Mouse (Mus musculus) limb, embryonic 11.5 days (tissue): ENCODE data around the gene Rabl6. TPM values are rescaled to one million over a fixed set of nuclear protein-coding genes. Genes with fewer than 3 reads are reported as not detected.

Source experiments
- ATAC-seq: fragments of 200-750 bp; cut with Nextera tagmentation; 2 replicates; pipeline ENCODE4 v1.8.0; 2017; ENCODE audit warnings: low read depth; ENCODE audit not compliant: insufficient number of reproducible peaks, low FRiP score, low TSS enrichment
- DNase-seq: peaks from one replicate; pipeline ENCODE4 v3.0.0-alpha.2; 2015; ENCODE audit warnings: low spot score
- H3K27ac ChIP-seq: fragments of 300-500 bp; sonication (generic); replicated peaks from 2 replicates; pipeline ENCODE4 v1.5.1; 2014; ENCODE audit warnings: low read depth, mild to moderate bottlenecking, low read length
- H3K27me3 ChIP-seq: fragments of 300-500 bp; sonication (generic); 2 replicates; pipeline ENCODE4 v1.6.1; 2014; ENCODE audit warnings: mild to moderate bottlenecking, low read length, mixed read lengths; ENCODE audit not compliant: control insufficient read depth, insufficient read depth
- H3K36me3 ChIP-seq: fragments of 300-500 bp; sonication (generic); 2 replicates; pipeline ENCODE4 v1.6.1; 2014; ENCODE audit warnings: mild to moderate bottlenecking, low read length, moderate library complexity, mixed read lengths; ENCODE audit not compliant: control insufficient read depth, insufficient read depth
- H3K4me1 ChIP-seq: fragments of 300-500 bp; sonication (generic); 2 replicates; pipeline ENCODE4 v1.6.1; 2014; ENCODE audit warnings: low read length, mixed read lengths; ENCODE audit not compliant: control insufficient read depth, insufficient read depth
- H3K4me2 ChIP-seq: fragments of 300-500 bp; sonication (generic); 2 replicates; pipeline ENCODE4 v1.6.1; 2014; ENCODE audit warnings: low read depth, mild to moderate bottlenecking, moderate library complexity; ENCODE audit not compliant: severe bottlenecking
- H3K4me3 ChIP-seq: fragments of 300-500 bp; sonication (generic); 2 replicates; pipeline ENCODE4 v1.5.1; 2014; ENCODE audit warnings: low read depth, low read length
- H3K9ac ChIP-seq: fragments of 300-500 bp; sonication (generic); 2 replicates; pipeline ENCODE4 v1.6.1; 2014; ENCODE audit warnings: mild to moderate bottlenecking, low read length
- H3K9me3 ChIP-seq: fragments of 300-500 bp; sonication (generic); 2 replicates; pipeline ENCODE4 v1.6.1; 2016; ENCODE audit warnings: low read length; ENCODE audit not compliant: control insufficient read depth
- WGBS: fragments of 180-500 bp; shearing (Covaris S2); extraction: QIAGEN DNeasy Blood & Tissue Kit; methylation state at CpG from one replicate; pipeline ENCODE4 v1.1.7; 2014; 5-methylcytosine and 5-hydroxymethylcytosine counted together
- polyA plus RNA-seq: library from polyadenylated mRNA; unstranded; fragments of >200 nt; fragmentation: Nextera tagmentation; extraction: Ambion mirVana; gene quantifications from 2 replicates; pipeline ENCODE4 v1.2.1, GENCODE M21; 2014

Gene Rabl6
- polyA plus RNA-seq, 1 experiment from 2014 or later = 59.3 TPM

DNA sequence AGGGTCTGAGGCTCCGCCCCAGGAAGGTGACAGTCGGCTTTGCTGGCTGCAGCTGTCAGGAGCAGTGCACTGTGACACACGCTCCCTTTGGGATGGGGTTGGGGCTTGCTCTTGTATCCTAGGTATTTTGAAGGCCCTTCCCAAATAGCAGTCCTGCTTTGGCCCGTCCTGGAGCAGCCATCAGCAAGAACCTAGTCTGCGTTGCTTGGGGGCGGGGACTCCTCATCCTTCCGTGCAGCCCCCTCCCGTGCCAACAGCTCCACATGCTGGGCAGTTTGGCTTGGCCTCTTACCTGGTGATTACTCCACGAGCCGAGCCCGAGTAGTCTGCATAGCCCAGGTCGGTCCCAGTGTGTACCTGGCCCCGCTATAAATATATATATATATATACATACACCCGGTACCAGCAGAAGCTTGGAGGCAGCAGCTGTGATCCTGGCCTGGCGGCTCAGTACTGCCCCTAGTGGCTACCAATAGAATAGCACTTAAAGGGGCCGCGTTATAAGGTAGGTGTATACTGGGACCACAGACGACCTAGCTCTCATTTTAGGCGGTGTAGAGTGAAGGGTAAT is 26.9 kb downstream of the Rabl6 start, which contains the start of gene Ajm1:
TSS of gene Ajm1 (minus strand) at position 464 of the 571 bp plus-strand sequence.
- Histone ChIP-seq H3K27ac (no peak within 1 kb of the TSS), H3K4me2 (peak within 1 kb of the TSS; percentile 37; the same call in 1 of the 2 replicates), H3K9ac (no peak within 1 kb of the TSS), H3K27me3 (peaks cover 45% of the 10 kb centered on the region), H3K4me1 (peaks cover 26% of the 10 kb centered on the region), H3K9me3 (no peaks in the 10 kb centered on the region), H3K4me3 (no peak within 1 kb of the TSS), H3K36me3 (peaks cover 10% of the 10 kb centered on the region; the same call in 1 of the 2 replicates)
- WGBS = 8% methylated on average over 19 of the region's 19 CpGs
- ATAC-seq (peak; percentile 65), DNase-seq (peak; percentile 80)

DNA sequence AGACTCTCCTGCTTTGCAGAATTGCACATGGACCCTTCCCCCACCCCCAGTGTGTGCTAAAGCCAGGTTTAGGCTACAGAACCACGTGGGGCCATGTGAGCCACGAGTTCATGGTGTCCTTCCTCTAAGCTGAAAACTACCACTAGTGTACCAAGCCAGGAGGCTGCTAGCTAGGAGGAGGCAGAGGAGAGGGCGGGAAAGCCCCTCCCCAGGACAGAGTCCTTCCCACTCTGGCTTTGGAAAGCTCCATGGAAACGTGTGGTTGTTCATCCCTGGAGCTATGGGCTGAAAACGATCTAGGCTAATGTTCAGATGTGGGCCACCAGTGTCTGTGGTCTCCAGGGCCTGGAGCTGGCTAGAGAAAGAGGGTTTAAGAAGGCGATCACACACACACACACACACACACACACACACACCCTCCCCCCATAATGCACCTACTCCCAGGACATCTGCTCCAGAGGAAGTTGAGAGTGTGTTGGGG is 27.7 kb downstream of the Rabl6 start:
- H3K9ac ChIP-seq = no peak overlapping the region
- peaks cover 28% of the 10 kb centered on the region for H3K4me1 ChIP-seq
- no peaks in the 10 kb centered on the region for H3K9me3 ChIP-seq
- no peak for ATAC-seq
- H3K4me3 ChIP-seq = no peak overlapping the region
- H3K27me3 ChIP-seq = peaks cover 49% of the 10 kb centered on the region
- H3K27ac ChIP-seq = no peak overlapping the region
- no peak overlapping the region for H3K4me2 ChIP-seq
- peaks cover 10% of the 10 kb centered on the region; the same call in 1 of the 2 replicates for H3K36me3 ChIP-seq
- DNase-seq = no peak
- WGBS = 49% methylated on average over 6 of the region's 6 CpGs

DNA sequence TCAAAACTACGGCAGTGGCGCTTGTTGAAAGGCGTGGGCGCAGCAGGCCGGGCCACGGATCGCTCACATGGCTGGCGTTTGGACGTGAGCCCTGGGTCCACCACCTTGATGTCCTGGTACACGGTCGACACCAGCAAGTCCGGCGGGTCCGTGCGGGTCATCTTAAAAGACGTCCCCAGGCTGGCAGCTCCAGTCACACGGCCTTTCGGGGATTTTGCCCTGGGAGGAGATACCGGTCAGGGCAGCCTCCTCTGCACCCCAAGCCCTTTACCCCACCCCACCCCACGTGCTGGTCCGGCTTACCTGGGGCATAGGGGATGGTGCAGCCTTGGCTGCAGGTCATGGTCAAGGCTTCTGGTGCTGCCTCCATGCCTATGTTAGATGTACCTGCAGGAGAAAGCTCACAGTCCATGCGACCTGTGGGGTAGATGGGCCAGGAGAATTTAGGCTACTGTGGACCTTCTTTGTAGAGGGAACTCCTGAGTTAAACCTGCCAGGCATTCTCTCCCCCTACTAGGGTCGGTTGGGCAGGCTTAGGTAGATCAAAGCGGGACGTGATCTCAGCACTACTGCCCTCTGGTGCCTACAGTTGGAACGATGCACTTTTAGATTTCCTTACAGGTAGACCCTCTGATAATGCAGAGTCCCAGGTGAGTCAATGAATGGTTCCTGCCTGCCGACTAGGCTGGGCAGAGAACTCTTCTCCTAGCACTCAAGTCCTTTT is 28.4 kb downstream of the Rabl6 start:
- Histone ChIP-seq H3K4me2 (peak overlapping the region; percentile 22; the same call in 1 of the 2 replicates), H3K4me1 (peaks cover 32% of the 10 kb centered on the region), H3K36me3 (peaks cover 6% of the 10 kb centered on the region; the same call in 1 of the 2 replicates), H3K9me3 (no peaks in the 10 kb centered on the region), H3K4me3 (no peak overlapping the region), H3K27me3 (peaks cover 49% of the 10 kb centered on the region), H3K27ac (no peak overlapping the region), H3K9ac (0 out of 2 replicates have a peak overlapping the region, but pooled peaks have one; percentile 13)
- WGBS = 7% methylated on average over 27 of the region's 27 CpGs
- DNase-seq (peak; percentile 72), ATAC-seq (no peak)

DNA sequence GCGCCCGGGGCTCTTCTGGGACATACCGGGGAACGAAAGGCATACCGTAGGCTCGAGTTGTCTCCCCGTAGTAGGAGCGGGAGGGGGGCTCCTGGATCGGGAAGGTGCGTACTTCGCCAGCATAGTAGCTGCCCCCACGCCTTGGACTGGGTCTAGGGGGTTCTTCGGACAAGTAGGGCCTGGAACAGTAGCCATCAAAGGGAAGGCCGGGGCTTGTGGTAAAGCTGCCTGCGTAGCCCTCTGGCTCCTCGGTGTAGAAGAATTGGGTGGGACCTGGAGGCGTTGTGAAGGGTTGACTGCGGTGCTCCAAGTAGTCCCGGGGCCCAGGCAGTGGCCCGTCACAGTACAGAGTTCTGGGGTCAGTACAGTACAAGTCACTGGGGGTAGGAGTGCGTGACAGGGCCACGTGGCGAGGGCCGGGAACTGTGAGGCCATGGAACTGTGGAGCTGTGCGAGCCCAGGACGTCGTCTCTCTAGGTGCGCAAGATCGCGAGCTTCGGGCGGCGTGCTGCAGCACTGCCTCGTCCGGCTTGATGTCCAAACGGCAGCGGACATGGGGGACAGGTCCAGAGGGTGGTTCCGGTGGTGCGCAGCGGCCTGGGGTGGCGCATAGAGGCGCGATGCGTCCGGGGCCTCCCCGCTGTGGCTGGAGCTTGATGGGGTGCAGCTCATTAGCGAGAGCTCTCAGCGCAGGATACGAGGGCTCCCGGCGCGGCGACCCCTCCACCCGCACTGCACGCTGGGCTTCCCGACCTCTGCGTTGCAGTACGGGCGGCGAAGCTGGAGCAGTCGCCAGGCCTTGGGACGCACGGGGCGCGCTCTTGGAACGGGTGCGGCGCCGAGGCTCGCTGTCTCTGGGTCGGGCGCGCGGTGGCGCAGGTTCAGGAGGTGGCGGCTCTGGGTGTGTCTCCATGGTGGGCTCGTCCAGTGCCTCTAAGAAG is 29.3 kb downstream of the Rabl6 start:
- peak; percentile 61 for DNase-seq
- peak overlapping the region; percentile 19 for H3K4me3 ChIP-seq
- H3K9me3 ChIP-seq = no peaks in the 10 kb centered on the region
- H3K9ac ChIP-seq = peak overlapping the region; percentile 13; the same call in 1 of the 2 replicates
- 5% methylated on average over 77 of the region's 77 CpGs for WGBS
- peaks cover 49% of the 10 kb centered on the region for H3K27me3 ChIP-seq
- ATAC-seq = no peak
- no peak overlapping the region for H3K27ac ChIP-seq
- peak overlapping the region; percentile 22; the same call in 1 of the 2 replicates for H3K4me2 ChIP-seq
- peaks cover 32% of the 10 kb centered on the region for H3K4me1 ChIP-seq
- peaks cover 2% of the 10 kb centered on the region; the same call in 1 of the 2 replicates for H3K36me3 ChIP-seq

DNA sequence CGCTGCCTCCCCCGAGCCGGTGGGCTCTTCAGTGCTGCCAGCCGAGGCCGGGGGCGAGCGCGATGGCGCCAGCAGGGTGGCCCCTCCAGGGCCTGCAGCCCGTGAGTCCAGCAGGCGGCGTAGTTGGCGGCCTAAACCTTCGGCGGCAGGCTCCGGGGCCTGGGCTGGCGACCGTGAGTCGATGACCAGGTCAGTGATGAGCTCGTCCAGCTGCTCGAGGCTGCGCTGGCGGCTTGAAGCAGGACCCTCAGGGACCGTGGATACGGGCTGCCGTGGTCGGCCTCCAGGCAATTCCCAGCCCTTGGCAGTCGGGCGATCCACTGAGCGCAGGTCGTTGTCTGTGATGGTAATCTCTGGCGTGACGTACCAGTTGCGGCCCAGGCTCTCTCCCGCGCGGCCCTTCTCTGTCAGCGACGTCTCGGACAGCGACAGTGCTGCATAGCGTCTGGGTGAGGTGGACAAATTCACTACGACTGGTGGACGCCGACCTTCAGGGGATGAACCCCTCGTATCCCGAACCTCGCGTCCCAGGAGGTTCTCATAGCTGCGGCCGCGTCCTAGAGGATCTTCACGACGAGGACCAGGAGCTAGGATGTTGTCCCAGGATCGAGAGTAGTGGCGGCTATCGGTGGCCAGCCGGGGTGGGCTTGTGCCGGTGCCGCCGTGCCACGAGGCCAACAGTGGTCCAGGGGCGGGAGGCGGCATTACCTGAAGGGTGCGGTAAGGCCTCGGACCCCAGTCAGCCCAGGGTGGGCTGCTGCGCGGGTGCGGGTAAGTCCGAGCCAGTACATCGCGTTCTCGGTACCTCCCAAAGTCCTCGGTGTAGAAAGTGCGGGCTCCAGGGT is 30.1 kb downstream of the Rabl6 start:
- peak overlapping the region; percentile 44 for H3K4me2 ChIP-seq
- no peak overlapping the region for H3K27ac ChIP-seq
- 4% methylated on average over 75 of the region's 75 CpGs for WGBS
- DNase-seq (peak; percentile 64), ATAC-seq (no peak)
- H3K9ac ChIP-seq = 0 out of 2 replicates have a peak overlapping the region, but pooled peaks have one; percentile 17
- no peaks in the 10 kb centered on the region for H3K9me3 ChIP-seq
- peak overlapping the region; percentile 19 for H3K4me3 ChIP-seq
- H3K36me3 ChIP-seq = peaks cover 2% of the 10 kb centered on the region; the same call in 1 of the 2 replicates
- peaks cover 49% of the 10 kb centered on the region for H3K27me3 ChIP-seq
- H3K4me1 ChIP-seq = peaks cover 32% of the 10 kb centered on the region

DNA sequence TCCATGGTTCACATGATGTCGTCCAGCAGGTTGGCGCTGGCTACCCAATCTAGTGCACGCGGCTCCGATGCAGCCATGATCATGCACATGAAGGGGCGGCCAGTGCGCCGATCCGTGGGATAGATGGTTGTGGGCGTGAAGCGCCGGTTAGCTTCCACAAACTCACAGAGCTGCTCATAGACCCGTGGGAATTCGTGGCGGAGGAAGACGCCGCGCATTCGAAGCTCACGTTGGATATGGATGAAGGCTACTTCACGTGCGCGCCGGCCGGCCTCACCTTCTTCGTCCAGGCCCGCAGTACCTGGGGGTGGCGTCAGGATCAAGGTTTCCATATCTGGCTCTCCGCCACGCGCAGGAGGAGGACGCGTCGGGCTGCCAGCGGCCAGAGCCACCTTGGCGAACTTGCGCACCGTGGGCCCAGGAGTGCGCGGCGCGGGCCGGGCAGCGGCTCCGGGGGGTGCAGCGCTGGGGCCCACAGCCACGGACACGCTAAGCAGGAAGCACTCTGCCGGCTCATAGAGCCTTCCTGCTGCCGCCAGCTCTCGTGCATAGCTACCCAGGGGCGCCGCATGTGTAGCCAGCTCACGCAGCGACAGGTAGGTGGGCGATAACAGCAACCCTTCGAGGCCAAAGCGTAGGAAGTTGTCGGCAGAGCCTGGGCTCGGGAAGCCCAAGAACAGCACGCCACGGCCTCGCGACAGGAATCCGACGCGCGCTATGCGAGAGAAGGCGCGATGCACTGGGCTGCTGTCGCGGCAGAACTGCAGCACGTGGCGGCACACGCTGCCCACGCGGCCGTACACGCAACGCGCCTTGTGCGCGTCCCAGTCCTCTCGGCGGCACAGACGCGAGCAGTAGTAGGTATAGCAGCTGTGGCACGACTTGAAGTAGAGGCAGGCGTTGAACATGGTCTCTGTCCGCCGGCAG is 31.1 kb downstream of the Rabl6 start:
- WGBS = 15% methylated on average over 91 of the region's 92 CpGs
- H3K9me3 ChIP-seq = no peaks in the 10 kb centered on the region
- no peak overlapping the region for H3K27ac ChIP-seq
- ATAC-seq (no peak), DNase-seq (no peak)
- peaks cover 32% of the 10 kb centered on the region for H3K4me1 ChIP-seq
- H3K4me3 ChIP-seq = peak overlapping the region; percentile 19
- no peaks in the 10 kb centered on the region for H3K36me3 ChIP-seq
- H3K4me2 ChIP-seq = peak overlapping the region; percentile 44
- 0 out of 2 replicates have a peak overlapping the region, but pooled peaks have one; percentile 17 for H3K9ac ChIP-seq
- H3K27me3 ChIP-seq = peaks cover 49% of the 10 kb centered on the region
